Mouse (Mus musculus) bone marrow macrophage, adult 2 months (primary cell): ENCODE data around the gene Gm4187.
"Not testable (repeated sequence)": the region's sequence is repeated elsewhere in the genome, so short reads cannot be mapped to it uniquely, and the experiment has no call there.

Source experiments
- CTCF ChIP-seq: IDR thresholded peaks from 2 replicates; pipeline ENCODE4 v1.5.1; 2012; ENCODE audit warnings: low read depth, mild to moderate bottlenecking, low read length, moderate library complexity
- POLR2A ChIP-seq: IDR thresholded peaks from 2 replicates; pipeline ENCODE4 v1.6.1; 2012; ENCODE audit warnings: mild to moderate bottlenecking, low read depth, low read length, borderline replicate concordance

GRCm38 (mm10) chr7:22329617-22330016 is at the start of gene Gm4187:
- TF ChIP-seq CTCF, POLR2A: not testable (repeated sequence)
